Mouse (Mus musculus) lung, adult 10 weeks (tissue): ENCODE data around the gene Srsx. TPM values are rescaled to one million over a fixed set of nuclear protein-coding genes. Genes with fewer than 3 reads are reported as not detected.

Source experiments
- polyA plus RNA-seq: library from polyadenylated mRNA; stranded (reverse); fragments of 350-450 nt; fragmentation: Illumina TruSeq; extraction: RNeasy Lipid Tissue Mini Kit (QIAGEN cat#74804); gene quantifications from one replicate; pipeline ENCODE4 v1.2.3, GENCODE M21; 2014; ENCODE audit warnings: low read depth, low replicate concordance; ENCODE audit not compliant: insufficient read depth

The Srsx gene
- polyA plus RNA-seq = not detected

GRCm38 (mm10) chrX:123222381-123222780 is at the start of gene Srsx:
Gene Srsx, minus strand, starts transcription at chrX:123222481.

GRCm38 (mm10) chrX:123246807-123247206 is 24.5 kb upstream of the Srsx start, which contains the start of gene Gm17577:
Gene Gm17577, minus strand, starts transcription at chrX:123246907.

Other genes with a start within 250 kb of the Srsx start
- gene Gm17521, start 192.8 kb downstream of the Srsx start, polyA plus RNA-seq = not detected
- 4.1 TPM for gene Cldn34c1, start 119.0 kb downstream of the Srsx start, polyA plus RNA-seq
- not detected for gene Gm17577, start 24.4 kb upstream of the Srsx start, polyA plus RNA-seq